Mouse (Mus musculus) lung, postnatal 0 days (tissue): ENCODE results near the gene Adsl. TPM values are rescaled to one million over a fixed set of nuclear protein-coding genes. Genes with fewer than 3 reads are reported as not detected.
A peak's percentile ranks its signal among the peaks of the same experiment; 100 is the strongest.

Experiments used
- ATAC-seq: fragments of 200-750 bp; cut with Nextera tagmentation; 2 replicates; pipeline ENCODE4 v1.8.0; 2017; ENCODE audit warnings: moderate library complexity
- DNase-seq: peaks from one replicate; pipeline ENCODE4 v3.0.0-alpha.2; 2016; ENCODE audit warnings: low spot score
- H3K27ac ChIP-seq: fragments of 300-500 bp; sonication (generic); 2 replicates; pipeline ENCODE4 v1.5.1; 2014; ENCODE audit warnings: antibody characterized with exemption, mild to moderate bottlenecking, low read length, mixed read lengths
- H3K27me3 ChIP-seq: fragments of 300-500 bp; sonication (generic); replicated peaks from 2 replicates; pipeline ENCODE4 v1.6.1; 2014; ENCODE audit warnings: low read length, mixed read lengths; ENCODE audit not compliant: insufficient read depth
- H3K36me3 ChIP-seq: fragments of 300-500 bp; sonication (generic); 2 replicates; pipeline ENCODE4 v1.6.1; 2014; ENCODE audit warnings: low read length, mixed read lengths; ENCODE audit not compliant: insufficient read depth
- H3K4me1 ChIP-seq: fragments of 300-500 bp; sonication (generic); 2 replicates; pipeline ENCODE4 v1.6.1; 2014; ENCODE audit warnings: antibody characterized with exemption, low read depth, low read length, mixed read lengths; ENCODE audit not compliant: insufficient read depth
- H3K4me2 ChIP-seq: fragments of 300-500 bp; sonication (generic); replicated peaks from 2 replicates; pipeline ENCODE4 v1.6.1; 2014; ENCODE audit warnings: low read depth, mild to moderate bottlenecking, low read length, moderate library complexity, mixed read lengths
- H3K4me3 ChIP-seq: fragments of 300-500 bp; sonication (generic); 2 replicates; pipeline ENCODE4 v1.5.1; 2014; ENCODE audit warnings: low read depth, low read length
- H3K9ac ChIP-seq: fragments of 300-500 bp; sonication (generic); replicated peaks from 2 replicates; pipeline ENCODE4 v1.6.1; 2014; ENCODE audit warnings: low read depth, mild to moderate bottlenecking
- H3K9me3 ChIP-seq: fragments of 300-500 bp; sonication (generic); 2 replicates; pipeline ENCODE4 v1.6.1; 2016; ENCODE audit warnings: low read length, mixed read lengths
- CTCF ChIP-seq: IDR thresholded peaks from 2 replicates; pipeline ENCODE4 v1.5.1; 2016; ENCODE audit warnings: antibody characterized with exemption, mild to moderate bottlenecking
- EP300 ChIP-seq: IDR thresholded peaks from 2 replicates; pipeline ENCODE4 v1.6.1; 2016; ENCODE audit warnings: antibody characterized with exemption, mild to moderate bottlenecking, control low read depth
- WGBS: fragments of 180-500 bp; shearing (Covaris S2); extraction: QIAGEN DNeasy Blood & Tissue Kit; methylation state at CpG from one replicate; pipeline ENCODE4 v1.1.7; 2014; 5-methylcytosine and 5-hydroxymethylcytosine counted together
- polyA plus RNA-seq: library from polyadenylated mRNA; unstranded; fragments of >200 nt; fragmentation: Nextera tagmentation; extraction: Ambion mirVana; gene quantifications from 2 replicates; pipeline ENCODE4 v1.2.1, GENCODE M21; 2015

Gene Adsl
- polyA plus RNA-seq, 1 experiment from 2014 or later, result 51.9 TPM

DNA sequence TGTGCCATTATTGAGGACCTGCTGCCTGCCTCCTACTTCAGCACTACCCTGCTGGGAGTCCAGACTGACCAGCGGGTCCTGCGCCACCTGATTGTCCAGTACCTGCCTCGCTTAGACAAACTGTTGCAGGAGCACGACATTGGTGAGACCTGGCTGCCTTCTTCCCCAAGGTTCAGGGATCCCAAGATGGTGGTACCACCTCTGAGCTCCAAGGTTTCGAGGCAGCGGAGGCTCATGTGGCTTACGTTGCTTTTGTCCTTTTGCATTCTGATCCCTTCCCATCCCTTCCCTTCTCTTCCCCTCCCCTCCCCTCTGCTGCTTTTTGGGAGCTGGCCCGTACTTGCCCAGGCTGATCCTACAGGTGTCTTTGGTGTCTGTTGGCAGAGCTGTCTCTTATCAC lies 59.6 kb downstream of the Adsl start:
- Histone ChIP-seq H3K4me3 (no peak overlapping the region), H3K9me3 (no peaks in the 10 kb centered on the region), H3K4me1 (no peaks in the 10 kb centered on the region), H3K27me3 (no peaks in the 10 kb centered on the region), H3K27ac (no peak overlapping the region), H3K36me3 (0 out of 2 replicates have a peak, but pooled peaks cover 6% of the 10 kb centered on the region), H3K4me2 (no peak overlapping the region), H3K9ac (no peak overlapping the region)
- TF ChIP-seq EP300 (no peak), CTCF (no peak)
- no peak for DNase-seq
- WGBS, result 90% methylated on average over 8 of the region's 8 CpGs
- no peak for ATAC-seq

DNA sequence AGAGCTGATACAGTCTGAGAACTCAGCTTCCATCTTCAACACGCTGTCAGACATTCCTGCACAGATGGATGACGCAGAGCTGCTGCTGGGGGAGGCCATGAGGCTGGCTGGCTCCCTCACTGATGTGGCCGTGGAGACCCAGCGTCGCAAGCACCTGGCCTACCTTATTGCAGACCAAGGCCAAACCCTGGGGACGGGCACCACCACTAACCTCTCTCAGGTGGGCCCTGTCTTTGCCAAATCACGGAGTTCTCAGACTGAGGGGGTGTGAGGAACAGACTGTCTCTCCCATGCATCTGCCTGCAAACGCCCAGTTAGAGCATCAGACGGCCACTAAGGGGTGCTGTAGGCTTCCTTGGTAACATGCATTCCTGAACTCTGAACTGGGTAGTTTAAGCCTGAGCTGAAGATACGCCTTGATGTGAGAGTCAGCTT lies 60.4 kb downstream of the Adsl start:
- ATAC-seq (peak; percentile 37; the same call in 1 of the 2 replicates), DNase-seq (peak; percentile 57)
- Histone ChIP-seq H3K4me2 (no peak overlapping the region), H3K27me3 (no peaks in the 10 kb centered on the region), H3K9ac (no peak overlapping the region), H3K36me3 (peaks cover 14% of the 10 kb centered on the region; the same call in 1 of the 2 replicates), H3K27ac (no peak overlapping the region), H3K4me1 (no peaks in the 10 kb centered on the region), H3K9me3 (no peaks in the 10 kb centered on the region), H3K4me3 (no peak overlapping the region)
- TF ChIP-seq EP300 (no peak), CTCF (peak; percentile 67)
- 62% methylated on average over 10 of the region's 10 CpGs for WGBS

DNA sequence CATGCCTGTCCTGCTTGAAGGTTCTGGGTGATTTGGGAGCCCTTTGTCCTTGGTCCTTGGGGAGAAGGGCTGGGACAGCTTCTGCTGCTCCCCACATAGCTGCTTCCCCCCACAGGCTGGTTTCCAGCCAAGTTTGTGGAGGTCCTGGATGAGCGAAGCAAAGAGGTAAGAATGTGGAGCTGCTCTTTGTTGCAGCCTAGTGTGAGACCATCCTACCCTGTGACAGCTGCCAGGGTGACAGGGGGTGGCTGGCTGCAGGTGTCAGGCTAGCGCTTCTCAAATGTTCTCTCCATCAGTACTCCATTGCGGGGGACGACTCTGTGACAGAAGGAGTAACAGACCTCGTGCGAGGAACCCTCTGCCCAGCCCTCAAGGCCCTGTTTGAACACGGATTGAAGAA lies 61.8 kb downstream of the Adsl start:
- TF ChIP-seq CTCF (no peak), EP300 (no peak)
- no peak overlapping the region for H3K9ac ChIP-seq
- H3K36me3 ChIP-seq, result peaks cover 21% of the 10 kb centered on the region; the same call in 1 of the 2 replicates
- ATAC-seq, result no peak
- H3K4me3 ChIP-seq, result no peak overlapping the region
- H3K9me3 ChIP-seq, result no peaks in the 10 kb centered on the region
- WGBS, result 88% methylated on average over 7 of the region's 7 CpGs
- H3K4me2 ChIP-seq, result no peak overlapping the region
- DNase-seq, result no peak
- no peaks in the 10 kb centered on the region for H3K27me3 ChIP-seq
- H3K4me1 ChIP-seq, result no peaks in the 10 kb centered on the region
- no peak overlapping the region for H3K27ac ChIP-seq

DNA sequence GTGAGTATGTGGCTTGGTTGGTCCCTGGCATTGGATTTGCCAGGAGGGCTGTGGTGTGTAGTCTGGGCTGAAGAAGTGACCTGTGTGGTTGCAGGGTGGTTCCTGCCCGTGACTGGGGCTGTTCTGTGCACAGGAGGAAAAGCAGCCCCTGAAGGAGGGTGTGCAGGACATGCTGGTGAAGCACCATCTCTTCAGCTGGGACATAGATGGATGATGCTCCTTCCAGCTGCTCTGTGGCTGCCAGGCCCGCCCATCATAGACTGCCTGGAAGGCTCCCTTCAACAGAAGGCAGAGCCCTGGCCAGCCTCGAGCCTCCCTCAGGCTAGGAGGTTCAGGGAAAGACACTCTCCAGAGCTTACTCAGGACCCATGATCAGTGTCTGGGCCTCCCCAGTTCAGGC lies 63.2 kb downstream of the Adsl start:
- 63% methylated on average over 3 of the region's 3 CpGs for WGBS
- Histone ChIP-seq H3K4me2 (no peak overlapping the region), H3K27ac (no peak overlapping the region), H3K36me3 (peaks cover 27% of the 10 kb centered on the region; the same call in 1 of the 2 replicates), H3K9me3 (no peaks in the 10 kb centered on the region), H3K27me3 (no peaks in the 10 kb centered on the region), H3K4me3 (no peak overlapping the region), H3K9ac (no peak overlapping the region), H3K4me1 (no peaks in the 10 kb centered on the region)
- TF ChIP-seq EP300 (no peak), CTCF (no peak)
- no peak for ATAC-seq
- DNase-seq, result no peak

DNA sequence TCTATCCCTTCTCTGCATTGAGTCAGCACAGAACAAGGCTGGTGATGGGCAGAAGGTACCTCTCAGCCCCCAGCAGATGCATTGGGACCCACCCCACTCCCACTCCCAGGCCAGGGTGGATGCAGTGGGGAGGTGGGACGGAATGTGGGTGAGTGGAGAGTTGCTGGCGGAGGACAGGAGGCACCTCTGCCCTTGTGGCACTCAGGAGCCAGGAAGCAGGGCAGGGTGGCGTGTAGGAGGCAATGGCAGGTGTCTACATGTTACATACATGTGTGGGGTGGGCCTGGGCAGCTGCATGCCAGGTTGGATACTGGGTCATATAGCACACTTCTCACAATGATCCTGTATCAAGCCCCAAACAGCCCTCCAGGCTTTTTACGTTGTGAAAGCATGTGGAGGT lies 64.1 kb downstream of the Adsl start:
- Histone ChIP-seq H3K4me1 (no peaks in the 10 kb centered on the region), H3K4me3 (no peak overlapping the region), H3K36me3 (peaks cover 34% of the 10 kb centered on the region; the same call in 1 of the 2 replicates), H3K27ac (no peak overlapping the region), H3K9ac (no peak overlapping the region), H3K4me2 (no peak overlapping the region), H3K9me3 (no peaks in the 10 kb centered on the region), H3K27me3 (no peaks in the 10 kb centered on the region)
- no peak for ATAC-seq
- DNase-seq, result no peak
- 90% methylated on average over 4 of the region's 4 CpGs for WGBS
- TF ChIP-seq CTCF, result no peak
- TF ChIP-seq EP300, result no peak

DNA sequence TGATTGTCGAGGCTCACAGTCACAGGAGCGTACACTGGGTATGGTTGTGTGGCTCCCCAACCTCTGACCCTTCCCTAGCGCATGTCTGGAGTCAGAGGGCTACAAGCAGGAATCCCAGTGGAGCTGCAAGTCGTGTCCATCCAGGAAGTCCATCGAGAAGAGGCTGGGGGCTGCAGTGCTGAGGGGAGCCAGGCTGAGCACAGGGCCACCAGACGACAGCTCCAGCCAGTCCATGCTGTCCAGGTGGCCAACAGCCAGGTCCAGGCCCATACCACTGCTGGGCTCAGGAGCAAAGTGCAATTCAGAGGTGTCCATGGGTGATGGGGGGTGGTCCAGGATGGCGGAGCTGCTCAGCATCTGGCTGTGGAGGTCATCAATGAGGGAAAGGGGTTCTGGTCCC lies 64.9 kb downstream of the Adsl start:
- no peak overlapping the region for H3K27ac ChIP-seq
- no peak for TF ChIP-seq CTCF
- H3K27me3 ChIP-seq, result no peaks in the 10 kb centered on the region

More for the DNA sequence above, 64.9 kb downstream of the Adsl start:
- Histone ChIP-seq H3K9me3 (no peaks in the 10 kb centered on the region), H3K9ac (no peak overlapping the region), H3K36me3 (peaks cover 42% of the 10 kb centered on the region; the same call in 1 of the 2 replicates), H3K4me1 (no peaks in the 10 kb centered on the region), H3K4me2 (no peak overlapping the region), H3K4me3 (no peak overlapping the region)
- WGBS, result 86% methylated on average over 7 of the region's 7 CpGs
- DNase-seq (no peak), ATAC-seq (no peak)
